Mouse (Mus musculus) central nervous system, embryonic 18 days (tissue): ENCODE measurements around the gene Sgo2b. TPM values are rescaled to one million over a fixed set of nuclear protein-coding genes. Genes with fewer than 3 reads are reported as not detected.

Source experiments
- polyA plus RNA-seq: library from polyadenylated mRNA; depleted of rRNA; stranded (reverse); fragments of >200 nt; gene quantifications from 2 replicates; pipeline ENCODE4 v1.2.3, GENCODE M21; 2012; rRNA removed

Sgo2b gene
- polyA plus RNA-seq, result 0.01 TPM in 2 replicates

GRCm38 (mm10) chr8:63951626-63952377 lies at the start of gene Sgo2b:
TSS of gene Sgo2b (minus strand) at chr8:63952248.

